Mouse (Mus musculus) MEL (cell line): ENCODE results near the gene Prrc2c. TPM values are rescaled to one million over a fixed set of nuclear protein-coding genes. Genes with fewer than 3 reads are reported as not detected.

Experiments
- DNase-seq: peaks from one replicate; pipeline ENCODE4 v3.0.0; 2011; ENCODE audit warnings: low read depth, low spot score
- H3K27ac ChIP-seq: 2 replicates; pipeline ENCODE4 v1.5.1; 2012; ENCODE audit warnings: low read depth, mild to moderate bottlenecking, control low read depth, low read length, moderate library complexity; ENCODE audit not compliant: control insufficient read depth
- H3K27me3 ChIP-seq, 2 experiments: fragments of 150-350 bp in 1 of 2; sonication (generic) in 1 of 2; 2 replicates each; pipeline ENCODE4 v1.6.1; 2012; ENCODE audit warnings: low read length in 2 of 2, mild to moderate bottlenecking in 2 of 2, improper control_type of control experiment in 1 of 2, moderate library complexity in 1 of 2; ENCODE audit not compliant: insufficient read depth in 2 of 2, control insufficient read depth in 1 of 2
- H3K36me3 ChIP-seq, 2 experiments: 2 replicates each; pipeline ENCODE4 v1.6.1; 2012 to 2014; ENCODE audit warnings: low read length in 2 of 2, improper control_type of control experiment in 1 of 2, inconsistent platforms in 1 of 2, mild to moderate bottlenecking in 1 of 2; ENCODE audit not compliant: insufficient read depth in 2 of 2, control insufficient read depth in 1 of 2
- H3K4me1 ChIP-seq, 2 experiments: fragments of 150-350 bp in 1 of 2; sonication (generic) in 1 of 2; 2 replicates each; pipeline ENCODE4 v1.6.1; 2012; ENCODE audit warnings: low read length in 2 of 2, improper control_type of control experiment in 1 of 2, mild to moderate bottlenecking in 1 of 2; ENCODE audit not compliant: insufficient read depth in 2 of 2, control insufficient read depth in 1 of 2
- H3K4me3 ChIP-seq, 2 experiments: fragments of 150-350 bp in 1 of 2; sonication (generic) in 1 of 2; 2 replicates each; pipeline ENCODE4 v1.5.1; 2012; ENCODE audit warnings: low read depth in 2 of 2, low read length in 2 of 2, mild to moderate bottlenecking in 2 of 2, moderate library complexity in 2 of 2, control low read depth in 1 of 2, improper control_type of control experiment in 1 of 2; ENCODE audit not compliant: control insufficient read depth in 1 of 2, insufficient read depth in 1 of 2
- H3K79me2 ChIP-seq: 2 replicates; pipeline ENCODE4 v1.6.1; 2012; ENCODE audit warnings: mild to moderate bottlenecking, low read length, moderate library complexity; ENCODE audit not compliant: control insufficient read depth, poor library complexity, insufficient read depth
- H3K9ac ChIP-seq: 2 replicates; pipeline ENCODE4 v1.6.1; 2012; ENCODE audit warnings: low read depth, mild to moderate bottlenecking, control low read depth, low read length, moderate library complexity; ENCODE audit not compliant: control insufficient read depth, poor library complexity, severe bottlenecking
- H3K9me3 ChIP-seq: fragments of 150-350 bp; sonication (generic); replicated peaks from 2 replicates; pipeline ENCODE4 v1.6.1; 2012; ENCODE audit warnings: mild to moderate bottlenecking, low read length, improper control_type of control experiment, moderate library complexity; ENCODE audit not compliant: insufficient read depth
- BHLHE40 ChIP-seq: IDR thresholded peaks from 2 replicates; pipeline ENCODE4 v1.6.1; 2012; ENCODE audit warnings: low read depth, mild to moderate bottlenecking, inconsistent platforms, low read length, improper control_type of control experiment, borderline replicate concordance
- CHD1 ChIP-seq: IDR thresholded peaks from 2 replicates; pipeline ENCODE4 v1.6.1; 2012; ENCODE audit warnings: low read depth, mild to moderate bottlenecking, inconsistent platforms, low read length, improper control_type of control experiment
- EP300 ChIP-seq, 2 experiments: IDR thresholded peaks; 2 replicates each; pipeline ENCODE4 v1.6.1; 2011; ENCODE audit warnings: improper control_type of control experiment in 2 of 2, low read length in 2 of 2, low read depth in 1 of 2, mild to moderate bottlenecking in 1 of 2
- ETS1 ChIP-seq: IDR thresholded peaks from 2 replicates; pipeline ENCODE4 v1.6.1; 2012; ENCODE audit warnings: low read depth, mild to moderate bottlenecking, inconsistent platforms, low read length, improper control_type of control experiment, moderate library complexity
- GABPA ChIP-seq: IDR thresholded peaks from 2 replicates; pipeline ENCODE4 v1.6.1; 2012; ENCODE audit warnings: low read depth, mild to moderate bottlenecking, inconsistent platforms, low read length, improper control_type of control experiment, moderate library complexity
- HCFC1 ChIP-seq: IDR thresholded peaks from 2 replicates; pipeline ENCODE4 v1.6.1; 2012; ENCODE audit warnings: low read depth, mild to moderate bottlenecking, inconsistent platforms, low read length, improper control_type of control experiment, moderate library complexity
- MAX ChIP-seq: IDR thresholded peaks from 2 replicates; pipeline ENCODE4 v1.6.1; 2011; ENCODE audit warnings: low read length, improper control_type of control experiment
- MAZ ChIP-seq: IDR thresholded peaks from 2 replicates; pipeline ENCODE4 v1.6.1; 2012; ENCODE audit warnings: low read depth, mild to moderate bottlenecking, inconsistent platforms, low read length, improper control_type of control experiment
- MEF2A ChIP-seq: IDR thresholded peaks from 2 replicates; pipeline ENCODE4 v1.6.1; 2014; ENCODE audit warnings: low read depth, mild to moderate bottlenecking, inconsistent platforms, low read length, improper control_type of control experiment; ENCODE audit not compliant: poor library complexity, insufficient replicate concordance, severe bottlenecking; ENCODE audit errors: extremely low read depth
- MXI1 ChIP-seq: IDR thresholded peaks from 2 replicates; pipeline ENCODE4 v1.6.1; 2011; ENCODE audit warnings: mild to moderate bottlenecking, low read depth, low read length, improper control_type of control experiment
- POLR2A ChIP-seq, 2 experiments: IDR thresholded peaks; 2 replicates each; pipeline ENCODE4 v1.6.1; 2011 to 2012; ENCODE audit warnings: low read length in 2 of 2, mild to moderate bottlenecking in 2 of 2, control low read depth in 1 of 2, improper control_type of control experiment in 1 of 2, low read depth in 1 of 2, moderate library complexity in 1 of 2; ENCODE audit not compliant: control insufficient read depth in 1 of 2, insufficient read depth in 1 of 2, poor library complexity in 1 of 2
- RCOR1 ChIP-seq: IDR thresholded peaks from 2 replicates; pipeline ENCODE4 v1.6.1; 2012; ENCODE audit warnings: low read depth, mild to moderate bottlenecking, inconsistent platforms, low read length, improper control_type of control experiment
- SIN3A ChIP-seq: IDR thresholded peaks from 2 replicates; pipeline ENCODE4 v1.6.1; 2012; ENCODE audit warnings: low read length, improper control_type of control experiment, inconsistent platforms
- TAL1 ChIP-seq: IDR thresholded peaks from 2 replicates; pipeline ENCODE4 v1.6.1; 2012; ENCODE audit warnings: mild to moderate bottlenecking, inconsistent platforms, low read length, moderate library complexity, mixed read lengths
- USF1 ChIP-seq: IDR thresholded peaks from 2 replicates; pipeline ENCODE4 v1.6.1; 2014; ENCODE audit warnings: low read depth, mild to moderate bottlenecking, inconsistent platforms, low read length, improper control_type of control experiment, moderate library complexity
- ZC3H11A ChIP-seq: IDR thresholded peaks from 2 replicates; pipeline ENCODE4 v1.6.1; 2012; ENCODE audit warnings: low read depth, mild to moderate bottlenecking, inconsistent platforms, low read length, improper control_type of control experiment
- ZKSCAN1 ChIP-seq: IDR thresholded peaks from 2 replicates; pipeline ENCODE4 v1.6.1; 2012; ENCODE audit warnings: low read depth, mild to moderate bottlenecking, inconsistent platforms, low read length, improper control_type of control experiment, moderate library complexity
- ZNF384 ChIP-seq: IDR thresholded peaks from 2 replicates; pipeline ENCODE4 v1.6.1; 2012; ENCODE audit warnings: low read depth, mild to moderate bottlenecking, inconsistent platforms, low read length, improper control_type of control experiment
- polyA plus RNA-seq, 2 experiments: library from polyadenylated mRNA; stranded (reverse) in 1 of 2; unstranded in 1 of 2; fragments of >175 nt in 1 of 2; fragments of >200 nt in 1 of 2; gene quantifications; 2 replicates each; pipeline versions ENCODE4 v1.2.1 to v1.2.4; 2012; ENCODE audit warnings: low replicate concordance in 2 of 2, low read depth in 1 of 2; ENCODE audit not compliant: insufficient read length in 2 of 2, insufficient read depth in 1 of 2, missing spikeins in 1 of 2
- total RNA-seq: library from RNA; depleted of rRNA; stranded (reverse); fragments of 300-350 nt; gene quantifications from 2 replicates; pipeline ENCODE4 v1.2.3, GENCODE M21; 2012

Prrc2c gene
- total and polyA plus RNA-seq, 3 experiments: 55.5 to 343 (median 142) TPM

GRCm38 (mm10) chr1:162642591-162642990, 97.8 kb downstream of the Prrc2c start:
- DNase-seq: no peak
- Histone ChIP-seq H3K9ac (no peak overlapping the region), H3K9me3 (no peaks in the 10 kb centered on the region), H3K79me2 (no peaks in the 10 kb centered on the region), H3K4me3 (no peak overlapping the region), H3K27me3 (peaks cover 2 to 5% of the 10 kb centered on the region in 2 experiments), H3K27ac (no peak overlapping the region), H3K36me3 (no peaks in the 10 kb centered on the region), H3K4me1 (0 out of 4 replicates have a peak, but pooled peaks cover 0 to 3% of the 10 kb centered on the region in 2 experiments)
- no peak for TF ChIP-seq MAX
- TF ChIP-seq ETS1: no peak
- TF ChIP-seq MEF2A: no peak
- no peak for TF ChIP-seq ZC3H11A

GRCm38 (mm10) chr1:162639861-162640260, 100.5 kb downstream of the Prrc2c start:
- Histone ChIP-seq H3K9me3 (no peaks in the 10 kb centered on the region), H3K4me1 (no peaks in the 10 kb centered on the region), H3K4me3 (no peak overlapping the region), H3K36me3 (no peaks in the 10 kb centered on the region), H3K27ac (no peak overlapping the region), H3K27me3 (peaks cover 0 to 5% of the 10 kb centered on the region in 2 experiments; a peak in 3 of 4 replicates), H3K79me2 (no peaks in the 10 kb centered on the region), H3K9ac (no peak overlapping the region)
- no peak for TF ChIP-seq ZKSCAN1
- TF ChIP-seq MAZ: no peak
- no peak for TF ChIP-seq SIN3A
- TF ChIP-seq CHD1: no peak
- no peak for TF ChIP-seq ZNF384
- no peak for TF ChIP-seq MEF2A
- TF ChIP-seq USF1: no peak
- TF ChIP-seq ETS1: no peak
- TF ChIP-seq GABPA: no peak
- no peak for TF ChIP-seq HCFC1
- TF ChIP-seq MXI1: no peak
- TF ChIP-seq BHLHE40: no peak
- TF ChIP-seq TAL1: no peak
- no peak for TF ChIP-seq RCOR1
- no peak for TF ChIP-seq POLR2A (IDR thresholded peaks at IDR 0.05; ENCODE audit: control insufficient read depth in 1 of 2, insufficient read depth in 1 of 2, low read depth in 1 of 2, low read length in 2 of 2, poor library complexity in 1 of 2)
- no peak for TF ChIP-seq EP300 (IDR thresholded peaks at IDR 0.05; ENCODE audit: low read depth in 1 of 2, low read length in 2 of 2)
- no peak for DNase-seq
